Mouse (Mus musculus) right cerebral cortex, adult 18-20 months (tissue): ENCODE measurements around the gene Mitf.

ENCODE experiments used
- DNase-seq: peaks from one replicate; pipeline ENCODE4 v3.0.0; 2022; ENCODE audit warnings: mixed read lengths

Mitf gene

GRCm38 (mm10) chr6:97951711-97952110 lies 144.9 kb downstream of the Mitf start:
- DNase-seq: no peak

- DNase-seq: peak; percentile 51
Measured at GRCm38 (mm10) chr6:97952845-97953244, 146.0 kb downstream of the Mitf start.

DNA sequence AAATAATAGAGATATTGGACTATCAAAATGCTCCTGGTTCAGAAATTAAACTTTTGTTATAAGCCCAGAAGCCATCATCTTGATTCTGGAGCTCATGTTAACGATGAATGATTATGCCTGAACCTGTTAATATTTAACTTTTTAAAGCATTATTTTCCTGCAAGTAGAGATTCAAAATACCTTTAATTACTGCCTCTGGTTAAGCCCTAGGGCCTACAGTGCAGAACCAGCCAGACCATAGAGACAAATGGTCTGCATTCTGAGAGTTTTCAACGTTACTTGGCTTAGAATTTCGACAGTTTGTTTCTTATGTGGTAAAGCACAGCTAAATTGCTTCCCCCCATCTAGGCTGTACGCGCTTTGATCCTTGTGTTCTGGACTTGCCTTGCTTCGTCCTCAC lies 149.3 kb downstream of the Mitf start:
- no peak for DNase-seq

DNA sequence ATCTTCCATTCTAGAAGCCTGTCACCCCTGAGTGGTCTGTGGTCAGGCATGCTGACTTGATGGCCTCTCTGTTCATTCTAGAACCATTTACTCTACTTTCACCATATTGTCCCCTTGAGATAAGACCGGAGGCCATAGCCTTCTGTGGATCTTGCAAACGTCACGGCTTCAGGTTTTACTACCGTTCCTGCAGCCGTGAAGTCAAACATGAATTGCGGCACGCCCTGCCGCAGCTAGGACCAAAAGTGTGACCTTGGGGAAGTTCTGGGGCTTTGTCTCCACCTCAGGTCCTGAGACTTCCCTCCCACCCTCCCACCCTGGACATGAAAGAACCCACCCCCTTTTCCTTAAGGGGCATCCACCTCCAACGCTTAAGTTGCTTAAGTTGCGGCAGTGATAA lies 149.8 kb downstream of the Mitf start:
- DNase-seq: no peak

- DNase-seq: no peak
Measured at GRCm38 (mm10) chr6:97958276-97958675, 151.4 kb downstream of the Mitf start.

- DNase-seq: no peak
Measured at GRCm38 (mm10) chr6:97961776-97962175, 154.9 kb downstream of the Mitf start.

GRCm38 (mm10) chr6:97962311-97962710 lies 155.5 kb downstream of the Mitf start:
- no peak for DNase-seq

GRCm38 (mm10) chr6:97964750-97965149 lies 157.9 kb downstream of the Mitf start:
- DNase-seq: no peak

GRCm38 (mm10) chr6:97981668-97982067 lies 174.8 kb downstream of the Mitf start:
- DNase-seq: no peak

DNA sequence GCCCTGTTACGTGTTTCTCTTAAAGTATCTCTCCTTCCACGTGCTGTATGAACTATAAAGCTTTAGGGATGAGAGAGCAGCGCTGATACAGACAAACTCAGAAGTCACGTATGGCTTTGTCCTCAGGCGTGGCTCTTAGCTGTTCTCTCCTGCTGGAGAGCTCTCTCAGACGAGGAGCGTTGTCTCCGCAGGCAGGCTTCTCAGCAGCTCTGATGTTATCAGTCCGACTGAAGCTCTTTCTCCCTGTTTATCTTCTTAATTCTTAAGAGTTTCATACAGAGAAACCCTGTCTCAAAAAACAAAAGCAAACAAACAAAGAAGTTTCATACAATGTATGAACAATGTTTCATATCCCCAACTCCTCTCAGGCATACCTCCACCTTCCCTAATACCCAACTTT lies 178.8 kb downstream of the Mitf start:
- no peak for DNase-seq

DNA sequence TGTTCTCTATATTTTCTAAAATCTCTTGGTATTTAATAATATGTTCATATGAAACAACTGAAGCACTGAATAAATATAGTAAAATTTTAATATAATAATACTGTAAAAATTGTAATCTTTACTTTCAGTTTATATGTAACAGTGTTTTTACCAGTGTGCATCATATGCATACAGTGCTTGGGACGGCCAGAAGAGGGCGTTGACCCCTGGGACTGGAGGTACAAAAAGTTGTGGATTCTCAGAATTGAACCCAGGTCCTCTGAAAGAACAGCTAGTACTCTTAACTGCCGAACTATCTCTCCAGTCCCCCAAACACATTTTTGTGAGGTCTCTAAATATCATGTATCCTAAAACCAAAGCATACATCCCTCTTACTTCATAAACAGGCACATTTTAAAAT lies 179.6 kb downstream of the Mitf start:
- no peak for DNase-seq

GRCm38 (mm10) chr6:97993507-97993906 lies 186.7 kb downstream of the Mitf start:
- DNase-seq: no peak

GRCm38 (mm10) chr6:97995606-97996307 lies 188.9 kb downstream of the Mitf start:
- DNase-seq: no peak

DNA sequence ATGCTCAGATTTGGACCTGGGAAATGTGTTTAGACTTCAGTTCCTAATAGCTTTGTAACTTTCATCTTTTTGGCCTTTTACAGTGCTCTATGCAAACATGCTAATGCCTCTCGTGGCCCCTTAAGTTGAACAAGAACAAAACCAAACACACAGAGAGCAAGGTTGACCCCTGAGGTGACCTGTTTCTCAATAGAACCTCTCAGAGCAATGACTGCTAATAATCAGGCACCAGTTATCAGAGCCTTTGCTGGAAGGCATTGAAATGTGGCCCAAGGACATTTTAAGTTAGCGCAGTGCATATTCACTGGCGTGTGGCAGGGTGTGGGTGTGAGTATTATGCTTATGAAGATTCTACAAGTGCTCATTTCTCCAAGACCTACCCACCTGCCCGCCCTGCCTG lies 194.7 kb downstream of the Mitf start:
- DNase-seq: no peak

- no peak for DNase-seq
Measured at GRCm38 (mm10) chr6:98003114-98003513, 196.3 kb downstream of the Mitf start.

- DNase-seq: no peak
Measured at GRCm38 (mm10) chr6:98005566-98005965, 198.7 kb downstream of the Mitf start.

GRCm38 (mm10) chr6:98015066-98015465 lies 208.2 kb downstream of the Mitf start:
- no peak for DNase-seq

DNA sequence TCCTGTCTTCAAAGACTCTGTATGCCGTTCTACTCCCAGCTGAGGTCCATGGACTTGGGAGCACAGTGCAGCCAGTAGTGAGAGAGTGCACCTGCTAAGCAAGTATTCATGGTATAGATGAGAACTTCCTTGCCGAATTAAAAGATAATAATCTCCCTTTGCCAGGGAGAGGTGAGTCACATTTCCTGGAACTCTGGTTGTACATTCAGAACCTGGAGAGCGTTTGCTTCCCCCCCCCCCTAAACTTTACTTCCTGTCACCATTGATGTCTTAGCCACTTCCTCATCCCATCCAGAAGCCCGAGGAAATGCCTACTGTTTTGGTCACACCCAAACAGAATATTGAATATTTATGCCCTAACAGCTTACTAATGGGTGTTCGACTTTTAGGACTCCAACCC lies 209.0 kb downstream of the Mitf start:
- no peak for DNase-seq

GRCm38 (mm10) chr6:98023876-98024275 lies 217.0 kb downstream of the Mitf start:
- DNase-seq: no peak

- no peak for DNase-seq
Measured at GRCm38 (mm10) chr6:98038513-98038912, 231.7 kb downstream of the Mitf start.

GRCm38 (mm10) chr6:98041795-98042194 lies 234.9 kb downstream of the Mitf start:
- no peak for DNase-seq

DNA sequence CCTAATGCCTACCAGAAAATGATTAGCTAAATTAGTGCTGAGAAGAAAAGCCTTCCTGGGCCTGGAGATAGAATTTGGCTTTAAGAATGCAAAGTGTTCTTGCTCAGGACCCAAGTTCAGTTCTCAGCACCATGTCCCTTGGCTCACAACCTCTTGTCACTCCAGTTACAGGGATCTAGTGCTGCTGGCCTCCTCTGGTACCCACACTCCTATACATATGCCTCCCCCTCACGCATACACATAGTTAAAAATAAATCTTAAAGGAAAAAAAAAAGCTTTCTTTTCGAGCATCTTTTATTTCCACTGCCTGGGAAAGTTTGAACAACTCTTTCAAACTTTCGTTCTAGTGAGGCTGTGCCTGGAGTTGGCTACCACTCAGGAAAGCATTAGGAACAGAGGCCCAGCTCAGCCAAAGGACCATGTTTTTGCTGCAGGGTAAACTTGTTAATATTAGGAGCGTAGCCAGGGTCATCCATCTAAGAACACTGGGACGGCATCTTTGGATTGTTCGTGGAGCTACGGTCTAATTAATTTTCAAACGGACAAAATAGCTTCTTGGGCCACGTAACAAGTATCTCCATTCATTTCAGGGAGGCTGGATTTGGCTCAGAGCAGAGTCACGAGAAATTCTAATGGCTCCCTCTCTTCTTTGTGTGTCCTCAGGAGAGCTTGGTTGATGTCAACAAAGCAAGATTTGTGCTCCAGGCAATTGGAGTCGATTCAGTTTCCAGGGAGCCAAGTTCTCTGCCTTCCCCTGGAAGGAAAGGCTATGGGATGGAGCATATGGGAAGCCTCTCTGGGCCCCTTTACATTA lies 239.7 kb downstream of the Mitf start:
- peak; percentile 19 for DNase-seq

- DNase-seq: no peak
Measured at GRCm38 (mm10) chr6:98047741-98048140, 240.9 kb downstream of the Mitf start.

DNA sequence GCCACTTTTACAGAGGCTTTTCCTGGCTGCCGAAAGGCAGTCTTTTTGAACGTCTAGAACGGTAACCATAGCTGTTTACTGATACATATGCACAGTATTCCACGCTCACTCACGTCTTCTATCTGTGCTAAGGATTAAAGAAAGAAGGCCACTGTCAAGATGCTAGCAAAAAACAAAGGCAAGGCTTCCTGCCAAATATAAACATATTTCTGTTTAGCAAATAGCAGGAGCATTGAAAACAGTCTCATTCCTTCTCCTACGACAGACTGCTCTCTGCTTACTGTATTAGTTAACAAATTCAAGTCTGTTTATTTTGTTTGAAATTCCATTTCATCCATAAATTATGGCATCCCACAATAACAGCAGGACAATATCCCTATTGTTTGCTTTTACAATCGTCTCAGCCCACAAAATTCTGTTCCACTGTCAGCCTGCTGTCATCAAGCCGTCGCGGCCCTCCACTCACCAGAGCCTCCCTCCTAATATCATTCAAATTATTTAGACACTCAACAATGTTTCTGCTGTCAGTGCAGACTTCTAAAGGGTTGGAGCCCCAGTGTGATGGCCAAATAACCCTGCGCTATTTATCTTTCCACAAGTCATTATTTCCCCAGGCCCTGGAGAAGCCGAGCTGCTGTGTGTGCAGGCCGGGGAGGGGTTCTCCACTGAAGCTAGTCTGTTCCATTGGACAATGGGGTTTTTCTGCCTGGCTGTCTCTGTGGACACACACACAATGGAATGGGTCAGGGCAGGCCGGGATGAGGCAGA lies 242.0 kb downstream of the Mitf start:
- peak; percentile 39 for DNase-seq
